Mouse (Mus musculus): ENCODE measurements at regions not wholly inside any gene's neighbourhood (a gene's known extent, or its start where the extent isn't known, plus 50 kb on each side); places are given as distances from the start of the nearest gene placed in this dataset.

DNA sequence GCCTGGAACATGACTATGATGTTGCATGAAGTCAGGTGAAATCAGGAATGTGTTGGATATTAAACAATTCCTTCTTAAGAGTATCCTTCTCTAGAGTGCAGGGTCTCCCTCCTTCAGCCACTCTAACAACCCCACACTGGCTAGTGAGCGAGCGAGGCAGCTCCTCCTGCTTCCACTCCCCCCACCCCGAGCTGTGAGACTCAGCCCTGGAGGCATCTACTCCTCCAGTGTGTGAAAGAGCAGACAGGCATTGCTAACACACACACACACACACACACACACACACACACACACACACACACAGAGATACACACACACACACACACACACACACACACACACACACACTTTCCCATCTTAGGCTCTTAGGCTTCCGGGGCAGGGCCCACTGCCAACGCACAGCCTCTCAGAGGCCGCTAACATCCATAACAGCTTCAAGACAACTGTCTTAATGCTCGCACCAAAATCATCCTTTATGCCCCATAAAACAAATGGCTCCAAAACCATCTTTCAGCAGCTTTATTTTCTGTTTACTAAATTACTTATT, 116.8 kb downstream of the Lrrc30 start:
- TF ChIP-seq POLR2A (IDR thresholded peaks at IDR 0.05; ENCODE audit: insufficient read depth, low read depth, low read length): no peak
- TF ChIP-seq CTCF (IDR thresholded peaks at IDR 0.05): no peak
- 0 out of 2 replicates have a peak, but pooled peaks have one; percentile 57 for TF ChIP-seq EP300 (IDR thresholded peaks at IDR 0.05; ENCODE audit: insufficient read depth, low read depth, low read length)
